ENCODE assay signal across 10 mouse cellular contexts in genomic region chr6:126808134-126808533, GRCm38 (mm10). TPM values are rescaled to one million over a fixed set of nuclear protein-coding genes. Genes with fewer than 3 reads are reported as not detected.
DNase-seq lines count a peak whose midpoint lies in the region; ATAC-seq lines count a peak whose summit lies in the region.
"Had no signal": no experiment of that assay in that cellular context is flagged by ENCODE, and none has a peak within 500 bp of the region (broad histone marks: within the 10 kb centered on the region; RNA-seq: fewer than 3 reads in every experiment).

No protein-coding gene starts in this region.

- no peak overlapping the region for H3K9ac ChIP-seq in kidney, embryonic 15.5 days
- H3K9ac ChIP-seq: midbrain, embryonic 15.5 days had no signal

- peak; percentile 22; the same call in 1 of the 2 replicates for ATAC-seq in kidney, embryonic 15.5 days (replicated peaks; ENCODE audit: low FRiP score)
- ATAC-seq in CD4-positive, CD25-positive, alpha-beta regulatory T cell, adult 4 months, result peak; percentile 33
- ATAC-seq: midbrain, embryonic 15.5 days had no signal

- peak overlapping the region; percentile 31; the same call in 1 of the 2 replicates for H3K4me2 ChIP-seq in kidney, embryonic 15.5 days
- H3K4me2 ChIP-seq: midbrain, embryonic 15.5 days had no signal

- 0 out of 2 replicates have a peak overlapping the region, but pooled peaks have one; percentile 14 for H3K4me3 ChIP-seq in kidney, embryonic 15.5 days (replicated peaks)
- H3K4me3 ChIP-seq in forebrain, embryonic 10.5 days, result no peak overlapping the region
- H3K4me3 ChIP-seq: erythroblast, embryonic 14.5 days; midbrain, embryonic 15.5 days had no signal

- no peaks in the 10 kb centered on the region for H3K9me3 ChIP-seq in kidney, embryonic 15.5 days (replicated peaks)
- no peaks in the 10 kb centered on the region for H3K9me3 ChIP-seq in forebrain, embryonic 10.5 days
- H3K9me3 ChIP-seq: midbrain, embryonic 15.5 days had no signal

- WGBS in kidney, embryonic 15.5 days, result 55% methylated on average over 4 of the region's 4 CpGs
- 84% methylated on average over 4 of the region's 4 CpGs for WGBS in forebrain, embryonic 10.5 days

- no peak for DNase-seq in kidney, adult 9 months
- DNase-seq in CD4-positive helper T cell, adult 2 months (ENCODE audit: low read depth, low spot score), result peak; percentile 10
- DNase-seq in layer of hippocampus, adult 9-11 months, result peak; percentile 28
- DNase-seq in embryo, embryonic 10 days (ENCODE audit: low spot score), result no peak
- DNase-seq in forebrain, embryonic 10.5 days (ENCODE audit: extremely low spot score, low spot score), result no peak
- DNase-seq: cerebellum, postnatal 25 days had no signal

- no peaks in the 10 kb centered on the region for H3K27me3 ChIP-seq in kidney, embryonic 15.5 days
- no peaks in the 10 kb centered on the region for H3K27me3 ChIP-seq in forebrain, embryonic 10.5 days (ENCODE audit: poor library complexity, severe bottlenecking)
- H3K27me3 ChIP-seq: midbrain, embryonic 15.5 days had no signal

- no peaks in the 10 kb centered on the region for H3K4me1 ChIP-seq in kidney, embryonic 15.5 days
- no peaks in the 10 kb centered on the region for H3K4me1 ChIP-seq in forebrain, embryonic 10.5 days
- H3K4me1 ChIP-seq: midbrain, embryonic 15.5 days had no signal

- H3K27ac ChIP-seq in kidney, embryonic 15.5 days, result 0 out of 2 replicates have a peak overlapping the region, but pooled peaks have one; percentile 32
- no peak overlapping the region for H3K27ac ChIP-seq in forebrain, embryonic 10.5 days
- H3K27ac ChIP-seq: midbrain, embryonic 15.5 days had no signal

- H3K36me3 ChIP-seq in kidney, embryonic 15.5 days, result no peaks in the 10 kb centered on the region
- H3K36me3 ChIP-seq in forebrain, embryonic 10.5 days (replicated peaks), result no peaks in the 10 kb centered on the region
- H3K36me3 ChIP-seq: midbrain, embryonic 15.5 days had no signal

RNA-seq across cellular contexts. Expression of gene Ndufa9, which starts 40.8 kb away (rescaled TPM):
- 231 and 242 TPM in 2 replicates for polyA plus RNA-seq in kidney, embryonic 15.5 days (2015; fragmentation: Nextera tagmentation; extraction: Ambion mirVana)
- polyA plus RNA-seq in CD4-positive, CD25-positive, alpha-beta regulatory T cell, adult 4 months (2017; shearing (Covaris generic)), result 100 to 1,000 TPM; 170 to 192 TPM
- 186 TPM in 2 replicates for polyA plus RNA-seq in forebrain, embryonic 10.5 days (2016; fragmentation: Nextera tagmentation; extraction: Ambion mirVana)

RNA-seq across cellular contexts. Expression of gene Akap3, which starts 44.8 kb away (rescaled TPM):
- 0.05 and 0.08 TPM in 2 replicates for polyA plus RNA-seq in kidney, embryonic 15.5 days (2015; fragmentation: Nextera tagmentation; extraction: Ambion mirVana)
- not detected for polyA plus RNA-seq in CD4-positive, CD25-positive, alpha-beta regulatory T cell, adult 4 months (2017; shearing (Covaris generic))
- polyA plus RNA-seq in forebrain, embryonic 10.5 days (2016; fragmentation: Nextera tagmentation; extraction: Ambion mirVana), result 0.05 and 0.10 TPM in 2 replicates
- polyA plus RNA-seq: erythroblast, embryonic 14.5 days had no signal

Comparison
In these comparisons a context has a peak if more than half of its experiments do, and no peak if none do; other contexts are left out.
1. DNase-seq: peak in CD4-positive helper T cell, adult 2 months (single experiment) and layer of hippocampus, adult 9-11 months (single experiment); none in kidney, adult 9 months (single experiment), embryo, embryonic 10 days (single experiment) and forebrain, embryonic 10.5 days (single experiment).